Mouse (Mus musculus) intestine, embryonic 14.5 days (tissue): Measurements from ENCODE around the gene Dph1. TPM values are rescaled to one million over a fixed set of nuclear protein-coding genes. Genes with fewer than 3 reads are reported as not detected.

Source experiments
- ATAC-seq: fragments of 200-750 bp; cut with Nextera tagmentation; replicated peaks from 2 replicates; pipeline ENCODE4 v1.8.0; 2017; ENCODE audit warnings: low read depth, moderate number of reproducible peaks, moderate TSS enrichment, moderate library complexity; ENCODE audit not compliant: low FRiP score, low TSS enrichment
- DNase-seq: peaks from one replicate; pipeline ENCODE4 v3.0.0-alpha.2; 2018; ENCODE audit warnings: low spot score
- H3K27ac ChIP-seq: fragments of 300-500 bp; sonication (generic); 2 replicates; pipeline ENCODE4 v1.5.1; 2014; ENCODE audit warnings: low read depth, mild to moderate bottlenecking, control low read depth
- H3K27me3 ChIP-seq: fragments of 300-500 bp; sonication (generic); replicated peaks from 2 replicates; pipeline ENCODE4 v1.6.1; 2014; ENCODE audit warnings: low read length, control low read depth; ENCODE audit not compliant: control insufficient read depth, insufficient read depth
- H3K36me3 ChIP-seq: fragments of 300-500 bp; sonication (generic); 2 replicates; pipeline ENCODE4 v1.6.1; 2014; ENCODE audit warnings: low read length, control low read depth; ENCODE audit not compliant: control insufficient read depth, insufficient read depth
- H3K4me1 ChIP-seq: fragments of 300-500 bp; sonication (generic); replicated peaks from 2 replicates; pipeline ENCODE4 v1.6.1; 2014; ENCODE audit warnings: low read length, control low read depth, mixed read lengths; ENCODE audit not compliant: control insufficient read depth, insufficient read depth
- H3K4me2 ChIP-seq: fragments of 300-500 bp; sonication (generic); 2 replicates; pipeline ENCODE4 v1.6.1; 2014; ENCODE audit warnings: low read length
- H3K4me3 ChIP-seq: fragments of 300-500 bp; sonication (generic); 2 replicates; pipeline ENCODE4 v1.5.1; 2014; ENCODE audit warnings: low read depth, low read length, control low read depth, mixed read lengths
- H3K9ac ChIP-seq: fragments of 300-500 bp; sonication (generic); 2 replicates; pipeline ENCODE4 v1.6.1; 2014; ENCODE audit warnings: mild to moderate bottlenecking, low read length
- H3K9me3 ChIP-seq: fragments of 300-500 bp; sonication (generic); 2 replicates; pipeline ENCODE4 v1.6.1; 2016; ENCODE audit warnings: low read length, control low read depth; ENCODE audit not compliant: control insufficient read depth
- WGBS: fragments of 180-500 bp; shearing (Covaris S2); extraction: QIAGEN DNeasy Blood & Tissue Kit; methylation state at CpG from one replicate; pipeline ENCODE4 v1.1.7; 2014; 5-methylcytosine and 5-hydroxymethylcytosine counted together
- polyA plus RNA-seq: library from polyadenylated mRNA; unstranded; fragments of >200 nt; fragmentation: Nextera tagmentation; extraction: Ambion mirVana; gene quantifications from 2 replicates; pipeline ENCODE4 v1.2.1, GENCODE M21; 2014

Dph1 gene
- polyA plus RNA-seq, 1 experiment from 2014 or later = 31.5 TPM

DNA sequence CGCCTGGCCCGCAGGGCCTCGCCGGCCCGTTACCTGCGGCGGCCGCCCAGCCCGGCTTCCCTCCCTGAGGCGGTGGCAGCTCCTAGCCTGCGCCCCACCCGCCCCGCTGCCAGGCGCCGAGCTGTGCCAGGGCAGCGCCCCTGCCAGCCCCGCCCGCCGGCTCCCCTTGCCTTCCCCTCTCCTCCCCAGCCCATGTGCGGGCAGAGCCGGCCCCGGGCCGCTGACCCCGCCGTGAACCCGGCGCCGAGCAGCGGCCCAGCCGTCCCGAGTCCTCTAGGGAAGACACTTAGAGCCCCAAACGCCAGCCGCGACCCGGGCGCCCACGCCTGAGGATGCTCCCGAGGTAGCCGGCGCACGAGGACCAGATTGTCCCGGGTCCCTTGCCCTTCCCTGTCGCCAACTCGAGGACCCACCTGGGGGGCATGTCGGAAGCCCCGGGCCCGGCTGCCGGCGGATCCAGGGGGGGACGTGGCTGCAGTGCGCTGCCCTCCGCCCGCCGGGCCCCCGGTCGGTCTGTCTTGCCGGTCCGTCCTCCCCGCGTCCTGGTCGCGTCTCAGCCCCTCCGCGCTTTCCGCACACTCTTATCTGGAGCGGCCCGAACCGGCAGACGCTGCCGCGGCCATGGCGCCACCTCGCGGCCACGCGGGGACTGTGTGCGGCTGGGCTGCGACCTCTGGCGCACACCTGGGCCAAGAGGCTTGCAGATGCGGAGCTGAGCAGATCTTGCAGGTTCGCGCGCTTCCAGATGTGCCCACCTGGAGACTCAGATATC lies 22.3 kb downstream of the Dph1 start:
- Histone ChIP-seq H3K9me3 (no peaks in the 10 kb centered on the region), H3K27ac (peak overlapping the region; percentile 95), H3K4me1 (peaks cover 30% of the 10 kb centered on the region), H3K27me3 (peaks cover 53% of the 10 kb centered on the region), H3K4me2 (peak overlapping the region; percentile 77), H3K9ac (peak overlapping the region; percentile 92), H3K4me3 (peak overlapping the region; percentile 65), H3K36me3 (peaks cover 31% of the 10 kb centered on the region)
- ATAC-seq = peak; percentile 36
- peak; percentile 93 for DNase-seq
- under 1% methylated on average over 83 of the region's 83 CpGs for WGBS

DNA sequence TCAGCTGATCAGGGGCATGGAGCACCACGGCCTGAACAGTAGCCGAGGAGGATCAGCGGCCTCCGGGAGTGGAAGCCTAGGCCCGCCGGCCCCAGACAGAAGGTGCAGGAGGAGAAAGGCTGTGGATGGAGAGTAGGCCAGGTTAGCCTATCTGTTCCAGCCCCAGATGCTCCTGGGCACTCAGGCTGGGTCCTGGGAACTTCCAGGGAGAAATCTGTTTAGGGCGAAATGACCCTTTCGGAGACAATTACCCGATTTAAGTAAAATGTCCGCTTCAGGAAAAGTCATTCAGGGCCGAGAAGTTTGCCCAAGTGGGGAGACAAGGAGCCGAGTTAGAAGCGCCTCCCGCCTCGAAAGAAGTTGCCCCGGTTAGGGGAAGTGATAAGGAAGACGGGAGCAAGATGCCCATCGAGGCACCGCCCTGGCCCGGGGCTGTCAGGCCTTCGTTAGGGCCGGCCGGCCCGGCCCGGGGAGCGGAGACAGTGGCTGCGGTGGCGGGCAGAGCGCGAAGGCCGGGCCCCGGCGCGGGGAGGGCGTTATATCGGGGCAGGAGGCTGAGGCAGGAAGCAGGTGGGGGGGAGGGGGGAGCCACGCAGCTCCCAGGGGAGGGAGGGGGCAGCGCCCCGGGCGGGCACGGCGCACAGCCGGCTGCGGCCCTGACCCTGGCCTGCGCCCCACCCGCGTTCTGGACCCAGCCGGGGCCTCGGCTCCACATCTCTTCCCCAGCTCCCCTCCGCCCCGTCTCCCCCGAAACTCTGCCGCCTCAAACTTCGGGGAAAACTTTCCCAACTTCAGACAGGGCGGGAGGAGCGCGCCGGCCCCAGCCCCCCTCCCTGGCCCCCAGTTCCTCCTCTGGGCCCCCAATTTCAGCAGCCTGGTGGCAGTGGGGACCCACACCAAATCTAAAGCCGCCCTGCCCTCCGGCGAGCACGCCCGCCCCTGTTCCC lies 23.1 kb downstream of the Dph1 start:
- Histone ChIP-seq H3K27ac (peak overlapping the region; percentile 95), H3K4me3 (peak overlapping the region; percentile 65), H3K9me3 (no peaks in the 10 kb centered on the region), H3K9ac (peak overlapping the region; percentile 92), H3K27me3 (peaks cover 53% of the 10 kb centered on the region), H3K36me3 (peaks cover 39% of the 10 kb centered on the region), H3K4me1 (peaks cover 33% of the 10 kb centered on the region), H3K4me2 (peak overlapping the region; percentile 77)
- ATAC-seq (no peak), DNase-seq (peak; percentile 75)
- WGBS = 5% methylated on average over 60 of the region's 63 CpGs

DNA sequence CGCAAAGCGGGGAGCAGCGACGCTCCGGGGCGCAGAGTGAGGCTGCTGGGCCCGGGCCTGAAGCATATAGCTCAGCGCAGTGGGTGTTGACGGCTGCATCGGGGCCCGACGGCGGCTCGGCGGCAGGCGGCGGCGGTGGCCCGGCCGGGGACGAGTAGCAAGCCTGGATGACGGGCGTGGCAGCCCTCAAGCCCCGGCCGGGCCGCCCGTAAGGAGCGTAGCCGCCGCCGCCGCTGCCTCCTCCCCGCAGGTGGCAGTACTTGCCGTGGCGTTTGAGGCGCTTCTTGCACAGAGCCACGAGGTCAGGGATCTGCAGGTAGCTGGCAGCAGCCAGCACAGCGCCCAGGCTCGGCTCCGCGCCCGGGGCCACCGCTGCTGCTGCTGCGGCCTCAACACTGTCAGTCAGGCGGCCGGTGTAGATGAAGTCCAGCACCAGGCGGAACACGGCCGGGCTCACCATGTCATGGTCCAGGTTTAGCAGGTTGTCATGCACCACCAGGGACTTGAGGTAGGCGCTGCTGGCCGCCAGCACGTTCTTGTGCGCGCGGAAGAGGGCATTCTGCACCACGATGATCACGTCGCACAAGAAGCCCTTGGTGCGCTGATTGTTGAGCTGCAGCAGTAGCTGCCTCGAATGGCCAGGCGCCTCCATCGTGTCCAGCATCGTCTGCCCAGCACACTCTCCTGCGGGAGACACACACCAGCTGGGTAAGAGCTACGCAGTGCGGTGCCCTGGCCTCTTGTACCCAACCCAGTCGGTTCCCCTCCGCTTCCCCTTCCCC lies 24.0 kb downstream of the Dph1 start:
- H3K27me3 ChIP-seq = peaks cover 44% of the 10 kb centered on the region
- H3K9me3 ChIP-seq = no peaks in the 10 kb centered on the region
- peak overlapping the region; percentile 65 for H3K4me3 ChIP-seq
- peak overlapping the region; percentile 77 for H3K4me2 ChIP-seq
- no peak for ATAC-seq
- peak; percentile 84 for DNase-seq
- peaks cover 36% of the 10 kb centered on the region for H3K4me1 ChIP-seq
- H3K9ac ChIP-seq = peak overlapping the region; percentile 92
- peak overlapping the region; percentile 95 for H3K27ac ChIP-seq
- WGBS = 3% methylated on average over 68 of the region's 68 CpGs
- H3K36me3 ChIP-seq = peaks cover 48% of the 10 kb centered on the region

DNA sequence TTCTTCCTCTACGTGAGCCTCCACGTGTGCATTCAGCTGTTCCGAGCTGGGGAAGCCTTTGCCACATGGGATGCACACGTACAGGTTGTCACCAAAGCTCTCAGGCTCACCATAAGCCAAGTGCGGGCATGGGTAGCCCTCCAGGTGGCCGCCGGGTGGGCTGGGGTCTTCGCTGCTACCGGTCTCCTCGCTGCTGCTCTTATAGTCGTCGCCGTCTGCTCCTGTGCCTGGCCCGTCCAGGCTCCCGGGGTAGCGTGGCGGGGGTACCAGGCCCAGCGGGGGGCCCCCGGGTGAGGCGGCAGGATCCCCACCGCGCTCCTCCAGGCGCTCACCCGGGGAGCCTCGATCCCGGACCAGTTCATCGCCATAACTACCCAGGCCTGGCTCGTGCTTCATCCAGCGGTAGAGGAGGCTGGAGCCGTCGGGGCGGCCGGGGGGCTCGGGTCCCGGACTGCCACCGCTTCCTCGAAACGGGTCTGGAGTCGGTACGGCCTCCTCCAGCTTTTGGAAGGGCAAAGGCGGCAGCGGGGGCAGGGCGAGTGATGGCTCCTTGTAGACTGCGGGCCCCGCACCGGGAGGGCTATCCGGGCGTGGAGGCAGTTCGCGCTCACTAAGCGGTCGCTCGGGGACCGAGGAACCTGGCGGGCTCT lies 24.7 kb downstream of the Dph1 start:
- ATAC-seq = no peak
- Histone ChIP-seq H3K4me3 (peak overlapping the region; percentile 65), H3K9ac (peak overlapping the region; percentile 92), H3K36me3 (peaks cover 49% of the 10 kb centered on the region), H3K27ac (peak overlapping the region; percentile 95), H3K27me3 (peaks cover 37% of the 10 kb centered on the region), H3K9me3 (no peaks in the 10 kb centered on the region), H3K4me2 (peak overlapping the region; percentile 77), H3K4me1 (peaks cover 34% of the 10 kb centered on the region)
- no peak for DNase-seq
- WGBS = 10% methylated on average over 54 of the region's 55 CpGs

DNA sequence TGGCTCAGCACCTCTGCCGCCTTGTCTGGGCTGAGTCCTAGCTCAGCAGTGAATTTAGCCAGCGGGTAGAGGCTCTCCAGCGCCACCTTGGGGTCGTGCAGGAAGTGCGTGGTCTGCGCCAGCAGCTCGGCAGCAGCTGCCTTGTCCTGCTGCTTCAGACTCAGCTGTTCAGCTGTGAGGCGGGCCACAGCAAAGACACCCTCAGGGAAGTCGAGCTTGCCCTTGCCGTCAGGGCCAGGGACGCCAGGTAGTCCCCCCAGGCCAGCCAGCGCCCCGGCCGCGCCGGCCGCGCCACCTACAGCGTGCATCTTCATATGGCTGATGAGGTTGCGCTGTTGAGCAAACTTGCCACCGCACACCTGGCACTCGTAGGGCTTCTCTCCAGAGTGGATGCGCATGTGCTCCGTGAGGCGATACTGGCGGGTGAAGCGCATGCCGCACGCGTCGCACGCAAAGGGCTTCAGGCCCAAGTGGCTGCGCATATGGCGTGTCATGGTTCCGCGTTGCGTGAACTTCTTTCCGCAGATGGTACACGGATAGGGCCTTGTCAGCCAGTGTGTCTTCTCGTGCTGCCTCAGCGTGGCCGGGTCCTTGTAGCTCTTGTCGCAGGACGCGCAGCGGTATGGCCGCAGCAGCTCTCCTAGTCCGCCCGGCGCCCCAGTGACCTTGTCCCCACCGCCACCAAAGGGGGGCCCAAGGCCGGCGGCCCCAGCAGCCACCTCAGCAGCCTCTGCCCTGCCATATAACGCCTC lies 25.4 kb downstream of the Dph1 start:
- peak overlapping the region; percentile 92 for H3K9ac ChIP-seq
- DNase-seq = peak; percentile 91
- WGBS = 13% methylated on average over 54 of the region's 54 CpGs
- peaks cover 30% of the 10 kb centered on the region for H3K27me3 ChIP-seq
- no peak for ATAC-seq
- H3K36me3 ChIP-seq = peaks cover 54% of the 10 kb centered on the region
- H3K4me1 ChIP-seq = peaks cover 38% of the 10 kb centered on the region
- peak overlapping the region; percentile 95 for H3K27ac ChIP-seq
- peak overlapping the region; percentile 65 for H3K4me3 ChIP-seq
- H3K4me2 ChIP-seq = peak overlapping the region; percentile 77
- H3K9me3 ChIP-seq = no peaks in the 10 kb centered on the region

DNA sequence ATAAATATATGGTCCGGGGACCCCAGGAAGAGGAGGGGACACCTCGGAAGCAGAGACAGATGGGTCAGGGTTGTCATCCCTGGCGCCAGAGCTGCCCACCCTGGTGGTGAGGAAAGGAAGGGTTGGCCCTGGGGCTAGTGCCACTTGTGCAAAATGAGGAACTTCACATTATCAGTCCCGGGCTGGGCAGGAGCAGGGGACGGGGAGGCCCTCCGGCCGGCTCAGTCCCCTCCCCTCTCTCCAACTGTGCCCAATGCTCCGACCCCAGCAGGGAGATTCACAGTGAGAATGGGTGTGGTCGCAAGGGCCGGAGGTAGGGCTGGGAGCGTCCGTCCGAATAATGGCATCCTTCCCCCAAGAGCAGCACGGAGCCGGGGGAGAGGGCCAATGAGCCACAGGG lies 26.3 kb downstream of the Dph1 start:
- Histone ChIP-seq H3K4me2 (peak overlapping the region; percentile 77), H3K4me1 (peaks cover 36% of the 10 kb centered on the region), H3K4me3 (peak overlapping the region; percentile 65), H3K9ac (peak overlapping the region; percentile 92), H3K27me3 (peaks cover 22% of the 10 kb centered on the region), H3K36me3 (peaks cover 63% of the 10 kb centered on the region), H3K9me3 (no peaks in the 10 kb centered on the region), H3K27ac (peak overlapping the region; percentile 95)
- no peak for DNase-seq
- 29% methylated on average over 15 of the region's 15 CpGs for WGBS
- no peak for ATAC-seq

DNA sequence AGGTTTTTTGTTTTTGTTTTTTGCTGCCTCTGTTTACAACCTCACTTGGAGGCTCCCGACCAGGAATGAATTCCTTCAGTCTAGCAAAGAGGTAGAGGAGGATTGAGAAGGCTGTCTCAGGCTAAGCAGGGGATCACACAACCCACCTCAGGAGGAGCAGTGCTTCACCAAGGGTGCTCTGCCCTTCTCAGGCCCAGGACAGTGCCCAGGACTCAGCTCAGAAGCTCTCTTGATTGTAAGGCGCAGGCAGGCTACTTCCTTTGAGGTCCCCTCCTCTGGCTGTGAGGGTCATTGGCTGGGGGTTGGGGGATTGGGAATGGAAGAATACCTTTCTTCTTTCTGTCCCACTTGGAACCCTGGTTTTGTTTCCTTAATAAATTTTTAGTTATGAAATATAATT lies 27.0 kb downstream of the Dph1 start:
- Histone ChIP-seq H3K4me3 (peak overlapping the region; percentile 65), H3K4me1 (peaks cover 31% of the 10 kb centered on the region), H3K9me3 (no peaks in the 10 kb centered on the region), H3K4me2 (peak overlapping the region; percentile 77), H3K27ac (peak overlapping the region; percentile 81), H3K27me3 (peaks cover 18% of the 10 kb centered on the region), H3K9ac (peak overlapping the region; percentile 92), H3K36me3 (peaks cover 69% of the 10 kb centered on the region)
- WGBS = 62% methylated on average over 2 of the region's 2 CpGs
- DNase-seq (no peak), ATAC-seq (no peak)
